Mouse (Mus musculus) cortical plate, adult 2 months (tissue): ENCODE measurements around the gene Has3. TPM values are rescaled to one million over a fixed set of nuclear protein-coding genes. Genes with fewer than 3 reads are reported as not detected.

Experiments
- H3K27ac ChIP-seq: fragments of 200-500 bp; 2 replicates; pipeline ENCODE4 v1.5.1; 2012; ENCODE audit warnings: low read length, control low read depth, inconsistent platforms; ENCODE audit not compliant: insufficient read depth
- H3K4me1 ChIP-seq: fragments of 200-500 bp; 2 replicates; pipeline ENCODE4 v1.6.1; 2011; ENCODE audit warnings: low read length; ENCODE audit not compliant: control insufficient read depth, insufficient read depth
- H3K4me3 ChIP-seq: fragments of 200-500 bp; 2 replicates; pipeline ENCODE4 v1.5.1; 2011; ENCODE audit warnings: mild to moderate bottlenecking, low read length, control low read depth; ENCODE audit not compliant: insufficient read depth
- CTCF ChIP-seq: fragments of 200-500 bp; IDR thresholded peaks from 2 replicates; pipeline ENCODE4 v1.5.1; 2011; ENCODE audit warnings: mild to moderate bottlenecking, control low read depth, low read length; ENCODE audit not compliant: insufficient read depth; ENCODE audit errors: extremely low read depth
- POLR2A ChIP-seq: fragments of 200-500 bp; IDR thresholded peaks from 2 replicates; pipeline ENCODE4 v1.6.1; 2011; ENCODE audit warnings: mild to moderate bottlenecking, low read length, control low read depth; ENCODE audit not compliant: insufficient read depth; ENCODE audit errors: extremely low read depth
- polyA plus RNA-seq: library from polyadenylated mRNA; depleted of rRNA; stranded (reverse); fragments of >200 nt; gene quantifications from 2 replicates; pipeline ENCODE4 v1.2.3, GENCODE M21; 2012; rRNA removed

Has3 gene
- polyA plus RNA-seq, 1 experiment: 0.92 TPM

- no peak overlapping the region for H3K4me3 ChIP-seq
- no peak for TF ChIP-seq POLR2A
- TF ChIP-seq CTCF: no peak
- peaks cover 2% of the 10 kb centered on the region for H3K4me1 ChIP-seq
- H3K27ac ChIP-seq: no peak overlapping the region
Observed at GRCm38 (mm10) chr8:106929155-106929913, 59.3 kb downstream of the Has3 start.

- TF ChIP-seq CTCF (no peak), POLR2A (no peak)
- Histone ChIP-seq H3K27ac (no peak overlapping the region), H3K4me3 (no peak overlapping the region), H3K4me1 (peaks cover 2% of the 10 kb centered on the region)
Observed at GRCm38 (mm10) chr8:106929921-106930320, 59.9 kb downstream of the Has3 start.

GRCm38 (mm10) chr8:106932376-106933065, 62.5 kb downstream of the Has3 start:
- TF ChIP-seq CTCF (no peak), POLR2A (no peak)
- H3K4me1 ChIP-seq: peaks cover 2% of the 10 kb centered on the region
- no peak overlapping the region for H3K27ac ChIP-seq
- no peak overlapping the region for H3K4me3 ChIP-seq

GRCm38 (mm10) chr8:106933506-106934143, 63.6 kb downstream of the Has3 start:
- Histone ChIP-seq H3K4me1 (peaks cover 3% of the 10 kb centered on the region), H3K4me3 (no peak overlapping the region), H3K27ac (no peak overlapping the region)
- no peak for TF ChIP-seq POLR2A
- TF ChIP-seq CTCF: no peak

Other genes with a start within 250 kb of the Has3 start
- 2.8 and 2.9 TPM in 2 replicates for gene Tango6, start 187.2 kb upstream of the Has3 start, polyA plus RNA-seq
- gene Utp4, start 23.4 kb downstream of the Has3 start, polyA plus RNA-seq: 30.6 and 31.1 TPM in 2 replicates
- 8.7 and 9.3 TPM in 2 replicates for gene Sntb2, start 65.5 kb downstream of the Has3 start, polyA plus RNA-seq
- 99.0 and 103 TPM in 2 replicates for gene Vps4a, start 161.0 kb downstream of the Has3 start, polyA plus RNA-seq
- 32.4 TPM in 2 replicates for gene Pdf, start 178.4 kb downstream of the Has3 start, polyA plus RNA-seq
- 33.0 and 36.8 TPM in 2 replicates for gene Cog8, start 186.4 kb downstream of the Has3 start, polyA plus RNA-seq
- gene Nip7, start 186.6 kb downstream of the Has3 start, polyA plus RNA-seq: 36.5 and 42.5 TPM in 2 replicates
- not detected in 2 replicates for gene Tmed6, start 195.4 kb downstream of the Has3 start, polyA plus RNA-seq
- 32.8 and 33.3 TPM in 2 replicates for gene Terf2, start 226.3 kb downstream of the Has3 start, polyA plus RNA-seq